Mouse (Mus musculus): ENCODE results near the gene Cmc1.

GRCm38 (mm10) chr9:118041646-118042045 is 108.3 kb downstream of the Cmc1 start:
- TF ChIP-seq POLR2A (IDR thresholded peaks at IDR 0.05; ENCODE audit: extremely low read depth, insufficient read depth, low read length) = no peak
- no peak for TF ChIP-seq CTCF (IDR thresholded peaks at IDR 0.05; ENCODE audit: low read depth, low read length)
